Mouse (Mus musculus) heart, adult 9 months (tissue): Measurements from ENCODE around the gene Rin2.

Experiments used
- DNase-seq, 2 experiments: peaks; one replicate each; pipeline ENCODE4 v3.0.0; 2022; ENCODE audit warnings: low spot score in 2 of 2

The Rin2 gene

GRCm38 (mm10) chr2:145827930-145828329 is 152.9 kb downstream of the Rin2 start:
- no peak for DNase-seq

DNA sequence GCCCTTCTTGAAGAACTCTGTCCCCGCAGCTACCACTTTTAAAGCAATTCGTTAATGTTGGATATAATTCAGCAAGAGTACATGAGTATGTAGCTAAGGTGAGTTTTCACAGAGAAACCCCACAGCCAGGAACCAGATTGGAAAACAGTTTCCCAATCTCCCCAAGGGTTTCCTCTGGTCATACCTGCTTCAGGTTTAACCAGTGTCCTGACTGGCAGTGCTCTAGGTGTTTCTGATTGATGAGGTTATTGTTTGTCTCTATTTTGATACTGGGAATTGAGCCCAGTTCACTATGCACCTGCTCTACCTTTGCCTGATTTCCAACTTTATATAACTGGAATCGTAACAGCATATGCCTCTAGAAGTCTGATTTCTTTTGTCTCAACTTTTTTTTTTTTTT is 153.6 kb downstream of the Rin2 start:
- DNase-seq: no peak

- DNase-seq: no peak
Measured at GRCm38 (mm10) chr2:145829231-145829630, 154.2 kb downstream of the Rin2 start.

GRCm38 (mm10) chr2:145830417-145830816 is 155.4 kb downstream of the Rin2 start:
- no peak for DNase-seq

- peak; percentile 72 to 84 for DNase-seq
Measured at GRCm38 (mm10) chr2:145831949-145832835, 157.2 kb downstream of the Rin2 start.

GRCm38 (mm10) chr2:145832836-145833221 is 157.8 kb downstream of the Rin2 start:
- DNase-seq: peak in 1 of 2 experiments; percentile 64

GRCm38 (mm10) chr2:145833341-145833740 is 158.3 kb downstream of the Rin2 start:
- DNase-seq: no peak

- DNase-seq: no peak
Measured at GRCm38 (mm10) chr2:145835920-145836319, 160.9 kb downstream of the Rin2 start.

- no peak for DNase-seq
Measured at GRCm38 (mm10) chr2:145838675-145839074, 163.7 kb downstream of the Rin2 start.

GRCm38 (mm10) chr2:145839565-145840315 is 164.7 kb downstream of the Rin2 start:
- no peak for DNase-seq

DNA sequence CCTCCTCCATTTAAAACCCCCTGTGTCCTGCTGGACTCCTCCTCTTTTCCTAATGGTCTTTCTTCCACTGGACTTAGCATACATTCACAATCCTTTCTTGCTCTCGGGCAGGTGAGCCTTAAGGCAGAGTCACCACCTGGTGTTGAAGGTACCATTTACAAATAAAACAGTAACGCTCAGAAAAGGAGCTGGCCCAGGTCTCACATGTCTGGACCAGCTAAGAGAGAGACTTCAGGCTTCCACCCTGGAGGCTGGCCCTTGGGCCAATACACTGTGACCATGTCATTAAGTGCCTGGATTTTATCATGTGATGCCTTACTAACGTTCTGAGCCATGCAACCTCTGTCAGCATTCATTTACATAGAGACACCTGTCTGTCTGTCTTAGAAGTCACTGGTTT is 165.3 kb downstream of the Rin2 start:
- DNase-seq: no peak

GRCm38 (mm10) chr2:145840910-145841870 is 166.2 kb downstream of the Rin2 start:
- DNase-seq: no peak

DNA sequence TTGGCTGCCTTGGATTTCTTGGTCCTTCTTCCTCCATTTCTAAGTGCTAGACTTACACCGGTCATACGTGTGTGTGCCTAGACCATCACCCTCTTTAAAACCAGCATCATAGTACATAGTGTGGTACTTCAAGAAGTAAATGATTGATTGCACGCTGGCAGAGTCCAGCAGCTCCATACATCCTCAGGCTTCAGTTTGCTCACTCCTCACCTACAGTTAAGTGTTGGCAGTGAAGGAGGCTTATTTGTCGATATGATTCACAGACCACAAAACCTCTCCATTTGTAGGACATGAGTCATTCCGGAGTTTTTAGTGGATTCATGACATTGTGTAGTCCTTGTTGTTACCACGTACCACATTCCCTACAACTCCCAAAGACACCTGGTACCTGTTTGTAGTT is 168.3 kb downstream of the Rin2 start:
- DNase-seq: no peak

- no peak for DNase-seq
Measured at GRCm38 (mm10) chr2:145846595-145846994, 171.6 kb downstream of the Rin2 start.

- DNase-seq: no peak
Measured at GRCm38 (mm10) chr2:145849170-145849905, 174.3 kb downstream of the Rin2 start.

DNA sequence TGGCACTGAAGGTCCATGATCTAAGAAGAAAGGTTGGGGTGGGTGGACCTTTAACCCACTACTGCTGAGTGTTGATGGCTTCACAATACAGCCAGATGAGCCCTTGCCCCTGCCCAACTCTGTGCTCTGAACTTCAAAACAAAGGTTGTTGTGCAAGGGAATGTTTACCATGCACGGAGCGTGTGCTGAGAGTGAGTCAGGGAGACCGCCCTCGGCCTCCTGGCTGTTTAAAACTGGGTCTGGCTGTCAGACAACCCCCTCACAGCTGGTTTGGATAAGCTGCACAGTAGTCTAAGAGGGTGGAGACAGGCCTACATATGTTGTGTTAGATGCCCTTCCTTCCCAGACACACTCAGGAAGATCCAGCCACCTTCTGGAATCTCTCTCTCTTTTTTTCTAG is 175.8 kb downstream of the Rin2 start:
- no peak for DNase-seq

- DNase-seq: no peak
Measured at GRCm38 (mm10) chr2:145855831-145856230, 180.8 kb downstream of the Rin2 start.

DNA sequence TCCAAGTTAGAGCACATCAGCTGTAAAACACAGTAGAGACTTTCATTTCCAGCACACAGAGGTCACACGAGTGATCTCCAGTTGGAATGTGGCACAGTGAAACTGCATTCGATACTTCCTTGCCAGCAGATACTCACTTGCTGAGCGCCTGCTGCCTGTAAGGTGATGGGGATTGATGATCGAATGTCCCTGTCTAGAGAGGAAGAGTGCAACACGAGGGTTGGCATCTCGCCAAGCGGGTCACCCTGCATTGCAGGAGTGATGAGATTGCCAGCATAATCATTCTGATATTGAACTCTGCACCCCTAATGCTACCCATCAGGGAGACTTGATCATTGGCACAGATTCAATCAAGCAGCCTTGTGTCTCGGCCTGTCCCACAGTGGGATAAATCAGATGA is 182.8 kb downstream of the Rin2 start:
- no peak for DNase-seq

GRCm38 (mm10) chr2:145859442-145859931 is 184.5 kb downstream of the Rin2 start:
- DNase-seq: peak; percentile 65 to 70

- DNase-seq: peak; percentile 86 to 89
Measured at GRCm38 (mm10) chr2:145859932-145860801, 185.2 kb downstream of the Rin2 start.
